Mouse (Mus musculus): ENCODE data around the gene Ankrd2.

- TF ChIP-seq MAFK (IDR thresholded peaks at IDR 0.05; ENCODE audit: borderline replicate concordance, low read depth, low read length) (no peak), CTCF (IDR thresholded peaks at IDR 0.05 in 2 of 3, conservative IDR thresholded peaks at IDR 0.05 in 1 of 3; ENCODE audit: control insufficient read depth in 1 of 3, insufficient read depth in 1 of 3, low read depth in 2 of 3, low read length in 3 of 3, poor library complexity in 1 of 3, severe bottlenecking in 1 of 3) (peak; percentile 86 to 98 (median 87)), ZKSCAN1 (IDR thresholded peaks at IDR 0.05; ENCODE audit: low read depth, low read length) (no peak), MAX (IDR thresholded peaks at IDR 0.05; ENCODE audit: low read length) (peak; percentile 99), MEF2A (IDR thresholded peaks at IDR 0.05; ENCODE audit: extremely low read depth, insufficient replicate concordance, low read depth, low read length, poor library complexity, severe bottlenecking) (no peak), POLR2AphosphoS5 (IDR thresholded peaks at IDR 0.05; ENCODE audit: borderline replicate concordance, low read depth, low read length) (no peak), NRF1 (IDR thresholded peaks at IDR 0.05; ENCODE audit: insufficient read depth, low read depth, low read length, poor library complexity, severe bottlenecking) (no peak), MXI1 (IDR thresholded peaks at IDR 0.05; ENCODE audit: low read depth, low read length) (peak; percentile 94), POLR2A (IDR thresholded peaks at IDR 0.05; ENCODE audit: control insufficient read depth in 1 of 2, insufficient read depth in 1 of 2, low read depth in 1 of 2, low read length in 2 of 2, poor library complexity in 1 of 2) (no peak), KAT2A (conservative IDR thresholded peaks at IDR 0.05; ENCODE audit: low read depth, low read length) (no peak)
These were observed 9.7 kb downstream of the Ankrd2 start, which contains the start of gene Hoga1 for GRCm38 (mm10) chr19:42045269-42046102.

Data from MEL (cell line).